Mouse (Mus musculus) bone marrow macrophage, adult 2 months (primary cell): ENCODE measurements around the gene Anp32e.

ENCODE experiments used
- CTCF ChIP-seq: IDR thresholded peaks from 2 replicates; pipeline ENCODE4 v1.5.1; 2012; ENCODE audit warnings: low read depth, mild to moderate bottlenecking, low read length, moderate library complexity
- POLR2A ChIP-seq: IDR thresholded peaks from 2 replicates; pipeline ENCODE4 v1.6.1; 2012; ENCODE audit warnings: mild to moderate bottlenecking, low read depth, low read length, borderline replicate concordance

DNA sequence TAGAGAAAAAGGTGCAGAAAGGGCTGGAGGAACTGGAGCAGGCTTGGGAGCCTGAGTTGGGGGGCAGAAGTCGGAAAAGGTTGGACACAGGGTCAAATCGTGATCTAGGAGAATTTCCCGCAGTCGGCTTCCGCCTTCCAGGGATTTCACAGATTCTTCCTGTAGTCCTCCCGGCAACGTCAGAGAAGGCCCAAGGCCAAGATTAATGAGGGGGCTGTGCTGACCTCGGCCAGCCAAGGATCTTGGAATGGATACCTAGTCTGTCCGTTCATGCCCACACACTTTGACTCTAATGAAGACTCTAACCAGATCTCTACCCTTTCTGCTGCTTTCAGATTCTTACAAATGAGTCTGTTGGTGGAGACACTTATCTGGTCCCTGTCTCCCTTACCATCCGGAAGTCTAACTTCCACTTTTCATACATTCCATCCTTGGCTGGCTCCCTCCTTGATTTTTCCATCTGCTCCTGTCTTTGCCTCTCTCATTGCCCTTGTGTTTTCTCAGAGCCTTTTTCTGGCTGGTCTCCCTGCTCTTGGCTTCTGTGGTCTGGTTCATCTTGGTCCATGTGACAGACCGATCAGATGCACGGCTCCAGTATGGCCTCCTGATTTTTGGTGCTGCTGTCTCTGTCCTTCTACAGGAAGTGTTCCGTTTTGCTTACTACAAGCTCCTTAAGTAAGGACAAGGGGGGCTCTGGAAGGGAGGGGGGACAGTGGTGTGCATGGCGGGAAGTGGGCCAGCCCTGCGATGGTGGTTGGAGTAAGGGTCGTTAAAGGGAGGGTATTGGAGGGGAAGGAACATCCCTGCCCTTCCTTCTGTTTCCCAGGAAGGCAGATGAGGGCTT is 34.5 kb upstream of the Anp32e start:
- TF ChIP-seq POLR2A (no peak), CTCF (no peak)
